Mouse (Mus musculus): ENCODE results near the gene Csnk1g1. TPM values are rescaled to one million over a fixed set of nuclear protein-coding genes. Genes with fewer than 3 reads are reported as not detected.
A peak's percentile ranks its signal among the peaks of the same experiment; 100 is the strongest.

The Csnk1g1 gene
- polyA plus RNA-seq, 1 experiment from 2014 or later = 23.4 TPM

DNA sequence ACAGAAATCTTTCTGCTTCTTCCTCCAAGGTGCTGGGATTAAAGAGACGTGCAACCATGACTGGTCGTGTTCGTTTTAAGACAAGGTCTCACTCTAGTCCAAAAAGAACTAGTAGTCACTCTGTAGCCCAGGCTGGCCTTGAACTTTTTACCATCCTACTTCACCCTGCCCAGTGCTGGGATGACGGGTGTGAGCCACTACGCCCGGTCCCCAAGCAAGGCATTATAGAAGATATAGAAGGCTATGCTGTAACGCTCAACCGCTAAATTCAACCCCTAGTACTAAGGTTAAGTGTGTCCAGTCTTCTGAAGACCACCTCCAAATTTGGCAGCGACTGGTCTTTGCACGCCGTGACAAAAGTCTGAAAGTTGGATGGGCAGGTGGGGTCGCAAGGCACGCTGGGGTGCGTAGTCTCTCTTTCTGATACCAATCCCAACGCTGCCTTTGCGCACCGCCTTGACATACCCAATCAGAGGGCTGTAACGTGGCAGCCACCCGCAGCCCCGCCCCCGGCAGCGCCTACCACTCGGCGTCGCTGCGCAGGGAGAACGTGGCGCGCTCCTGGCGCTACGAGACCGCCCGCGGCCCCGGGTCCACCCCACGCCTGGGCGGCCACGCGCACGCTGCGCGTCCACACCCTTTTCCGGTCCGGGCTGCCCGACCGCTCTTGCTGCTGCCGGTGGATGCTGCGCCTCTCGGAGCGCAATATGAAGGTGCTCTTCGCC is 151.0 kb downstream of the Csnk1g1 start, which contains the start of gene Ppib:
Gene Ppib, plus strand, starts transcription at position 640 of the 725 bp plus-strand sequence.
- no peaks in the 10 kb centered on the region for H3K9me3 ChIP-seq
- H3K4me2 ChIP-seq (replicated peaks) = peak within 1 kb of the TSS; percentile 77
- peak; percentile 99 for ATAC-seq (replicated peaks)
- H3K27me3 ChIP-seq = no peaks in the 10 kb centered on the region
- H3K36me3 ChIP-seq = peaks cover 23% of the 10 kb centered on the region
- H3K9ac ChIP-seq (replicated peaks) = peak within 1 kb of the TSS; percentile 96
- peak within 1 kb of the TSS; percentile 98 for H3K4me3 ChIP-seq
- peaks cover 34% of the 10 kb centered on the region for H3K4me1 ChIP-seq
- under 1% methylated on average over 50 of the region's 51 CpGs for WGBS
- H3K27ac ChIP-seq (replicated peaks) = peak within 1 kb of the TSS; percentile 89

DNA sequence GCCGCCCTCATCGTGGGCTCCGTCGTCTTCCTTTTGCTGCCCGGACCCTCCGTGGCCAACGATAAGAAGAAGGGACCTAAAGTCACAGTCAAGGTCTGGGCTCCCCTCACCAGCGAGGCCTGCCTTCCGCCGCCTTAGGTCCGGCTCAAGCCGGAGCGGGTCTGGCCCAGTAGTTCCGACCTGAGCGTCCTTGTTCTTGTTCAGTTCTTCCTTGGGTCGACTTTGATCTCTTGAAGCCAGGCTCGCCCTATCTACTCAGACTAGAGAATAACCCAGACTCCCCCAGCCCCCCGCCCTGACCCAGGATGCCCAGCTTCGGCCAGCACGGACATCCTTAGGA is 151.6 kb downstream of the Csnk1g1 start:
- Histone ChIP-seq H3K36me3 (peaks cover 27% of the 10 kb centered on the region), H3K4me3 (peak overlapping the region; percentile 98), H3K9me3 (no peaks in the 10 kb centered on the region), H3K27ac (replicated peaks) (peak overlapping the region; percentile 89), H3K9ac (replicated peaks) (peak overlapping the region; percentile 96), H3K4me1 (peaks cover 34% of the 10 kb centered on the region), H3K27me3 (no peaks in the 10 kb centered on the region), H3K4me2 (replicated peaks) (peak overlapping the region; percentile 77)
- peak; percentile 64 for ATAC-seq (replicated peaks)
- WGBS = 0% methylated on average over 20 of the region's 20 CpGs

DNA sequence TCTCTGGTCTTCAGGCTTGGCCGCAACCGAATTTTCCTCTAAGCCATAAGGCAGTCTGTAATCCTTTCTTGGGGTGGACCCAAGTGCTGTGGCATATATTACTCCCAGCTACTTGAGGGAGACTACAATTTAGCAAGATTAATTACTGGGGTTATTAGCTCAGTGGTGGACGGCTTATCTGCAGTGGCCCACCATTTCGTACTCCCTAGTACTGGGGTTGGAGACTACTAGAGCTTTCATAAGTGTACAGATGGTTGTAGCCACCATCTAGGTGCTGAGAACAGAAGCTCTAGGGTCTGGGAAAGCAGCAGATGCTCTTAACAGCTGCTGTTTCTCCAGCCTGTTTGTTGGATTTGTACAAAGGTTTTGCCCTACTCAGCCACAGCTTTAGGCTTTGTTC is 152.3 kb downstream of the Csnk1g1 start:
- WGBS = 20% methylated on average over 4 of the region's 4 CpGs
- H3K9me3 ChIP-seq = no peaks in the 10 kb centered on the region
- H3K4me1 ChIP-seq = peaks cover 34% of the 10 kb centered on the region
- H3K4me3 ChIP-seq = peak overlapping the region; percentile 98
- peak overlapping the region; percentile 77 for H3K4me2 ChIP-seq (replicated peaks)
- ATAC-seq (replicated peaks) = no peak
- H3K27me3 ChIP-seq = no peaks in the 10 kb centered on the region
- peak overlapping the region; percentile 96 for H3K9ac ChIP-seq (replicated peaks)
- peak overlapping the region; percentile 89 for H3K27ac ChIP-seq (replicated peaks)
- H3K36me3 ChIP-seq = peaks cover 34% of the 10 kb centered on the region

DNA sequence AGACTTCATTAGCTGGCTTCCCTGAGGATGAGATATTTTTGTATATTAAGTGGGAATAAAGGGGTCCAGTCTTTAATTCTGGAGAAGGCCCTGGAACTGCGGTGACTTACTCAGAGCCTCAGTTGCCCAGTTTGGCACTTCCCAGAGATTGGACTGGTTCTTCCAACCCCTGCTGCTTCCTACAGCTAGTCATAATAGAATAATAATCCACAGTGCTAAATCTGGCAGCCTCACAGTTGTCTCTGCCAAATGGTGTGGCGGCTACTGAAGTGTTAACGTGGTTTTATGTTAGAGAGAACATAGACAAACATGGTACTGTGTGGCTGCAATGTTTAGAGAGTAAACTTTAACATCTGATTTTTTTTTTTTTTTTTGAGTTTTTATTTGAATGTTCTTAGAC is 152.9 kb downstream of the Csnk1g1 start:
- ATAC-seq (replicated peaks) = no peak
- Histone ChIP-seq H3K9ac (replicated peaks) (0 out of 2 replicates have a peak overlapping the region, but pooled peaks have one; percentile 96), H3K9me3 (no peaks in the 10 kb centered on the region), H3K27ac (replicated peaks) (peak overlapping the region; percentile 89), H3K36me3 (peaks cover 40% of the 10 kb centered on the region), H3K27me3 (no peaks in the 10 kb centered on the region), H3K4me2 (replicated peaks) (peak overlapping the region; percentile 77), H3K4me1 (peaks cover 34% of the 10 kb centered on the region), H3K4me3 (peak overlapping the region; percentile 98; the same call in 1 of the 2 replicates)
- WGBS = 61% methylated on average over 3 of the region's 3 CpGs

DNA sequence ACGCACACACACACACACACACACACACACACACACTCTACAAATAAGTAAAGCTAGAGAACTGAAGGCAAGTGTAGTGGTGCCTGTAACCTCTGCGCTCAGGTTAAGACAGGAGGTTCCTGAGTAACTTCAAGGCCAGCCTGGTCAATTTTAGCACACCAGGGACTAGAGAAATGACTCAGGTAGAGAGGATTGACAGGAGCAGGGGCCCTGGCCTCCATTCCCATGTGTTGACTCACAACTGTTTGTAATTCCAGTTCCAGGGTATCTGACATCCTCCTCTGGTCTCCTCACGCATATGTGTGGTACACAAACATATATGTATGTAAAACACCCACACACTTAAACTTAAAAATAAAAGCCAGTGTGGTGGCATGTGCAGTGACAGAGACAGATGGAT is 154.7 kb downstream of the Csnk1g1 start:
- ATAC-seq (replicated peaks) = no peak
- H3K9me3 ChIP-seq = no peaks in the 10 kb centered on the region
- H3K4me1 ChIP-seq = peaks cover 36% of the 10 kb centered on the region
- no peak overlapping the region for H3K27ac ChIP-seq (replicated peaks)
- H3K27me3 ChIP-seq = 0 out of 2 replicates have a peak, but pooled peaks cover 8% of the 10 kb centered on the region
- no peak overlapping the region for H3K9ac ChIP-seq (replicated peaks)
- H3K36me3 ChIP-seq = peaks cover 47% of the 10 kb centered on the region
- H3K4me2 ChIP-seq (replicated peaks) = no peak overlapping the region
- H3K4me3 ChIP-seq = no peak overlapping the region
- WGBS = 93% methylated on average over 3 of the region's 3 CpGs

DNA sequence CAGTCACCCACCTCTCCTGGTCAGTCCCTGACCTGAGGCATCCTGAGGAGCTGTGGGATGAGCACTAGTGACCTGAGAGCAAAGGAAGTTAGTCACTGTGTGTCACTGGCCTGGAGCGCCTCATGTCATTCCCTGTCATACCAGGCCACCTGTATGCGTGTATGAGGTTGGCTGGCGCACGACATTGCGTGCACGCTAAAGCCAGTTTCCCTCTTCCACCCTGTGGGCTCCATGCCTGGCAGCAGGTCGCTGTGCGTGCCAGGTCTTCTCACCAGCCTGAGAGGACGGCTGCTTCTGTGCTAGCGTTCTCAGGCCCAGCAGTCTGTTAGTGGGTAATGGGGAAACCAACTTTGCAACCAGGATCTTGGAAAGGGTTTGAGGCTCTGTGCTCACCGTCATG is 155.6 kb downstream of the Csnk1g1 start:
- no peak for ATAC-seq (replicated peaks)
- Histone ChIP-seq H3K4me1 (peaks cover 39% of the 10 kb centered on the region), H3K36me3 (peaks cover 47% of the 10 kb centered on the region), H3K4me3 (no peak overlapping the region), H3K27ac (replicated peaks) (no peak overlapping the region), H3K27me3 (0 out of 2 replicates have a peak, but pooled peaks cover 13% of the 10 kb centered on the region), H3K9me3 (no peaks in the 10 kb centered on the region), H3K9ac (replicated peaks) (no peak overlapping the region), H3K4me2 (replicated peaks) (no peak overlapping the region)
- 94% methylated on average over 11 of the region's 11 CpGs for WGBS

DNA sequence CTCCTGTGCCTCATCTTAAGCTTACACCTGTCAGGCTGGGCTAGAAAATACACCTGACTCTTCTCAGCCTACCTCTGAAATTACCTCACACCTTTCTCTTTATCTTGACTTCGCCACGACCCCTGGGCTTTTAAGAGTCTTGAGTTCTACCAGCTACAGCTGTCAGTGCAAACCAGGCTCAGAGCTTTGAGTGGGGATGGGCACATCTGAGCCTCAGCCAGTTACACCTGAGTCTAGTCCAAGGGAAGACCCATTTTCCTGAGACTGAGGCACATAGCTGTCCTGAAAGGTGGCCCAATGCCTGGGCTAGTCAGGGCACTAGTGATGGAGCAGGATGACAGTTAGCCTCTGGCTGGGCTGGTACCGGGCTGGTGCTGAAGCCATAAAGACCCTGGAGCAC is 158.1 kb downstream of the Csnk1g1 start:
- Histone ChIP-seq H3K36me3 (peaks cover 47% of the 10 kb centered on the region), H3K4me2 (replicated peaks) (no peak overlapping the region), H3K27ac (replicated peaks) (no peak overlapping the region), H3K4me1 (peaks cover 25% of the 10 kb centered on the region), H3K4me3 (no peak overlapping the region), H3K9ac (replicated peaks) (no peak overlapping the region), H3K27me3 (0 out of 2 replicates have a peak, but pooled peaks cover 13% of the 10 kb centered on the region), H3K9me3 (no peaks in the 10 kb centered on the region)
- WGBS = 96% methylated on average over 3 of the region's 3 CpGs
- ATAC-seq (replicated peaks) = no peak

DNA sequence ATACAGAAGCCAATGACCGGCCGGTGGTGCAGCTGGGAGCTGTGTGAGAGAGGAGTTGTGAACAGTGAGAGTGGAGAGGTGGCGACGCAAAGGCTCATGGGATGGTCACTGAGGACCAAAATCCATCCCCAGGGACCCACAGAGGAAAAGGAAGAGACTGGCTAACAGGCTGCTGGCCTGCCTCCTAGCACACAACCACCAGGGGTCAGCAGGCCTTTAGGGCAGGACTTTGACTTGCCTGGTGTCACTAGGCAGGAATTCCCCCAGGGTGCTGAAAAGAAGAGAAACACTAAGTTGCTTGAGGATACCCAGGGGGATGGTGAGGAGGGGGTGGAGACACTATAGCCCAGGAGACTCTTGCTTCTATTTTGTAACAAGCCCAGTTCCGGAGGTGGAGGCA is 158.8 kb downstream of the Csnk1g1 start:
- WGBS = 29% methylated on average over 5 of the region's 5 CpGs
- 0 out of 2 replicates have a peak, but pooled peaks cover 13% of the 10 kb centered on the region for H3K27me3 ChIP-seq
- no peak for ATAC-seq (replicated peaks)
- H3K4me2 ChIP-seq (replicated peaks) = no peak overlapping the region
- H3K4me1 ChIP-seq = peaks cover 17% of the 10 kb centered on the region
- no peaks in the 10 kb centered on the region for H3K9me3 ChIP-seq
- H3K4me3 ChIP-seq = no peak overlapping the region
- no peak overlapping the region for H3K9ac ChIP-seq (replicated peaks)
- H3K27ac ChIP-seq (replicated peaks) = no peak overlapping the region
- H3K36me3 ChIP-seq = peaks cover 44% of the 10 kb centered on the region

DNA sequence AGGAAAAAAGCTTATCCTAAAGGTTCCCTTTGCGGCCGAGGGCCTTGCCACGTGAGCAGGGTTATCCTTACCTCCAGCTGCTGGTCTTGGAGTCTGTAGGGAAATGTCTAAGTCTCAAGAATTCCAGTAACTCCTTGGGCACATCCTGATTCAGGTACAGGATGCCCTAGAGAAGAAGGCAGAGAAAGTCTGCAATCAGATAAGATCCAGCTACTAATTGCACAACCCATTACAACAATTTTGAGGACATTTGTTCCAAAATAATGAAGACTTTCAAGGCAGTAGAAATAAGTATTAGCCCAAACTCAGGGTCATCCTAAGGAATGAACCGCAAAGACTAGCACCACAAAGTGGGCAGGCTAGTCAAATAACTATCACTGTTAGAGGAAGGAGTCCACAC is 159.3 kb downstream of the Csnk1g1 start:
- 54% methylated on average over 4 of the region's 4 CpGs for WGBS
- ATAC-seq (replicated peaks) = no peak
- Histone ChIP-seq H3K4me2 (replicated peaks) (no peak overlapping the region), H3K9me3 (no peaks in the 10 kb centered on the region), H3K4me1 (peaks cover 14% of the 10 kb centered on the region), H3K27ac (replicated peaks) (no peak overlapping the region), H3K36me3 (peaks cover 38% of the 10 kb centered on the region), H3K4me3 (no peak overlapping the region), H3K9ac (replicated peaks) (no peak overlapping the region), H3K27me3 (0 out of 2 replicates have a peak, but pooled peaks cover 13% of the 10 kb centered on the region)

DNA sequence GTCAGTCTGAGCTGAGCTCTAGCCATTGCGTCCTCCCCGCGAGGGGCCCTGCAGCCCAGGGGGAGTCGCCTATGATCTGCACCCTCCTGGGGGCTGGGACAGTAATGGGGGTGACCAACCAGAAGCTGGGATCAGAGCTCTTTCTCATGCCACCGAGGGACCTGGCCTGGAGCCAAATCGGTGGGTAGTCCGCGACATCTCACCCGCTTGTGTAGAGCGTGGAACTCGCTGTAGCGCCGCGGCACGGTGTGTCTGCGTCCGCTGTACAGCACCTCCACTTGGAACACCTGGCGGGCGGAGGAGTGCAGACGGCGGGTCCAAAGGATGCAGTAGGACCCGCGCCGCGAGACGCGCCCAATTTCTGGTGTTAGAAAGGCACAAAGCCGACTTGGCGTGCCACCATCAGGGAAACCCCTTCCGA is 160.3 kb downstream of the Csnk1g1 start:
- 2% methylated on average over 30 of the region's 30 CpGs for WGBS
- 0 out of 2 replicates have a peak, but pooled peaks cover 13% of the 10 kb centered on the region for H3K27me3 ChIP-seq

DNA sequence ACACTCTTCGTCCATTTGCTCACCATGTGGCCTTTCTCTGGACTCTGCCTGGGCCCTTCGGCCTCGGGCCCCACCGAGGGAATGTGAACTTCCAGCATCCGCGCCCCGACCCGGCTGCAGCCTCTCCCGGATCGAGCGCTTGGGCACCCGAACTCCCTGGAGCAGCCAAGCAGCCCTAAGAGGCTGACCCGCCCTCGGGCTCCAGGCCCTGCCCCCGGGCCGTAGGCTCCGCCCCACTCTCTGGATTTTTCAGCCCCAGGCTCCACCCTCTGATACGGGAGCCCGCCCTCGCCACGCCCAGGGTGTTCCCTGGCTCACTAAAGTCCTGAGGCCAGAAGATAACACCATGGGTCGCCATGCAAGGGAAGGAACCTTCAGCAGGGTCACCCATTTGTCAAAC is 160.9 kb downstream of the Csnk1g1 start, which contains the start of gene Snx22:
Gene Snx22, minus strand, starts transcription at position 137 of the 400 bp plus-strand sequence.
- WGBS = under 1% methylated on average over 22 of the region's 22 CpGs
- peaks cover 14% of the 10 kb centered on the region for H3K4me1 ChIP-seq
- H3K36me3 ChIP-seq = peaks cover 23% of the 10 kb centered on the region
- H3K9ac ChIP-seq (replicated peaks) = peak within 1 kb of the TSS; percentile 60
- peak within 1 kb of the TSS; percentile 95 for H3K4me2 ChIP-seq (replicated peaks)
- no peak within 1 kb of the TSS for H3K27ac ChIP-seq (replicated peaks)
- H3K27me3 ChIP-seq = 0 out of 2 replicates have a peak, but pooled peaks cover 13% of the 10 kb centered on the region
- H3K4me3 ChIP-seq = peak within 1 kb of the TSS; percentile 55
- H3K9me3 ChIP-seq = 0 out of 2 replicates have a peak, but pooled peaks cover 3% of the 10 kb centered on the region
- ATAC-seq (replicated peaks) = peak; percentile 78

More for the DNA sequence above, 160.3 kb downstream of the Csnk1g1 start:
- peak overlapping the region; percentile 95 for H3K4me2 ChIP-seq (replicated peaks)
- peaks cover 14% of the 10 kb centered on the region for H3K4me1 ChIP-seq
- H3K36me3 ChIP-seq = peaks cover 29% of the 10 kb centered on the region
- H3K27ac ChIP-seq (replicated peaks) = no peak overlapping the region
- peak overlapping the region; percentile 55 for H3K4me3 ChIP-seq
- H3K9ac ChIP-seq (replicated peaks) = peak overlapping the region; percentile 60
- peak; percentile 66 for ATAC-seq (replicated peaks)
- no peaks in the 10 kb centered on the region for H3K9me3 ChIP-seq

DNA sequence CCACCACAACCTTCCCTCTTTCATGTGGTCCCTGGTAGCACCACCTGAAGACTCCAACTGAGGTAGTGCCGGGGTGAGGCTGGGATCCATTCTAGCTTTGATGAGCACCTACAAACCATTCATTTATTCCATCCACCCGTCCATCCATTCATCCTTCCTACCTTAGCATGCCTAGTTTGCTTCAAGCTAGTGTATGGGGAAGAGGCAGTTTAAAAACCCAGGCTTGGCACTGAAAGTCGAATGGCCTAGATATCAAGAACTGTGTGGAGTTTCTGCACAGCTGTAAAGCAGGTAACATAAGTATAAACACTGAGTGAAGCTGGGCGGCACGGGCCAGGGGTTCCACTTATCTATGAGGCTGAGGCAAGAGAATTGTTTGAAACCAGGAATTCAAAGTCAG is 161.4 kb downstream of the Csnk1g1 start:
- 87% methylated on average over 5 of the region's 5 CpGs for WGBS
- 0 out of 2 replicates have a peak, but pooled peaks cover 13% of the 10 kb centered on the region for H3K27me3 ChIP-seq
- no peak overlapping the region for H3K4me3 ChIP-seq
- no peak overlapping the region for H3K4me2 ChIP-seq (replicated peaks)
- peaks cover 14% of the 10 kb centered on the region for H3K4me1 ChIP-seq
- H3K36me3 ChIP-seq = peaks cover 21% of the 10 kb centered on the region
- H3K9me3 ChIP-seq = 0 out of 2 replicates have a peak, but pooled peaks cover 3% of the 10 kb centered on the region
- ATAC-seq (replicated peaks) = no peak
- no peak overlapping the region for H3K27ac ChIP-seq (replicated peaks)
- no peak overlapping the region for H3K9ac ChIP-seq (replicated peaks)

All from forebrain, embryonic 15.5 days (tissue).